Mouse (Mus musculus) R1 (cell line): Measurements from ENCODE around the gene Npas4.
"Not testable (repeated sequence)": the region's sequence is repeated elsewhere in the genome, so short reads cannot be mapped to it uniquely, and the experiment has no call there.

ENCODE experiments used
- DNase-seq: peaks from one replicate; pipeline ENCODE4 v3.0.0-alpha.2; 2018; ENCODE audit warnings: low read depth, low spot score

Npas4 gene

GRCm38 (mm10) chr19:4992904-4993303 lies 2.8 kb upstream of the Npas4 start:
- peak; percentile 35 for DNase-seq

- peak; percentile 32 for DNase-seq
These were observed 2.3 kb upstream of the Npas4 start for GRCm38 (mm10) chr19:4992371-4992770.

GRCm38 (mm10) chr19:4990716-4991115 lies 600 bp upstream of the Npas4 start:
- peak; percentile 47 for DNase-seq

GRCm38 (mm10) chr19:4989434-4990255 lies 471 bp downstream of the Npas4 start:
- DNase-seq = no peak

- DNase-seq = peak; percentile 90
These were observed 1.1 kb downstream of the Npas4 start for GRCm38 (mm10) chr19:4989013-4989412.

GRCm38 (mm10) chr19:4981767-4982166 lies 8.3 kb downstream of the Npas4 start:
- peak; percentile 79 for DNase-seq

GRCm38 (mm10) chr19:4968236-4968635 lies 21.9 kb downstream of the Npas4 start:
- DNase-seq = peak; percentile 78

GRCm38 (mm10) chr19:4961928-4962601 lies 28.1 kb downstream of the Npas4 start, which contains the start of gene Mrpl11:
Gene Mrpl11 (plus strand): TSS chr19:4962147.
- peak; percentile 97 for DNase-seq

GRCm38 (mm10) chr19:4948641-4949040 lies 41.5 kb downstream of the Npas4 start:
- not testable (repeated sequence) for DNase-seq

- peak; percentile 83 for DNase-seq
These were observed 44.6 kb downstream of the Npas4 start for GRCm38 (mm10) chr19:4945540-4945939.

- no peak for DNase-seq
These were observed 46.9 kb downstream of the Npas4 start for GRCm38 (mm10) chr19:4943253-4943588.

GRCm38 (mm10) chr19:4942551-4943252 lies 47.4 kb downstream of the Npas4 start, which contains the start of gene Peli3:
Gene Peli3 (minus strand): TSS chr19:4943127.
- peak; percentile 88 for DNase-seq

- no peak for DNase-seq
These were observed 52.4 kb downstream of the Npas4 start for GRCm38 (mm10) chr19:4937444-4938310.

- no peak for DNase-seq
These were observed 53.2 kb downstream of the Npas4 start for GRCm38 (mm10) chr19:4936896-4937295.
